Mouse (Mus musculus): ENCODE results near the gene Lrp8.

Lrp8 gene

GRCm38 (mm10) chr4:107921152-107921695 lies 119.2 kb downstream of the Lrp8 start:
- DNase-seq (ENCODE audit: low spot score in 2 of 2), result no peak

GRCm38 (mm10) chr4:107921952-107922351 lies 119.9 kb downstream of the Lrp8 start:
- peak; percentile 19 to 50 for DNase-seq (ENCODE audit: low spot score in 2 of 2)

- peak; percentile 92 to 94 for DNase-seq (ENCODE audit: low spot score in 2 of 2)
These were observed 121.2 kb downstream of the Lrp8 start, which contains the start of gene Cpt2 for GRCm38 (mm10) chr4:107923145-107923802. TSS of gene Cpt2 (minus strand) at chr4:107923610.

- no peak for DNase-seq (ENCODE audit: low spot score in 2 of 2)
These were observed 121.7 kb downstream of the Lrp8 start for GRCm38 (mm10) chr4:107923803-107924194.
